Comparison of ENCODE assay signal across 12 mouse cellular contexts in the genomic region with DNA sequence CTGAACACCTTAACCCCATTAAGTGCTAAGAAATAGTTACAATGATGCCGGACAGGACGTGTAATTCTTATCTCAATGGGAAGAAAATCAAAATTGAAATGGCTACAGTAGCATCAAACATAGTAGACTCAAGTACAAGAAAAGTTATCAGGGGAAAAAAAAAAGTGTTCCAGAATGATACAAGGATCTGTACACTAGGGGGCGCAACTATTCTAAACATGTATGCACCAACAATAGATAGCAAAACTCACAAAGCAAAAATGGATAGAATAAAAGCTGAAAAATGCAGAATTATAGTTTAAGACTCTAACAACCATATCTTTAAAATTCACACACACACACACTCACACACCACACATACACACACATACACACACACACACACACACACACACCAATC.
DNase-seq lines count a peak whose midpoint lies in the region; TF ChIP-seq lines count a peak whose summit lies in the region.
"Had no signal": no experiment of that assay in that cellular context is flagged by ENCODE, and none has a peak within 500 bp of the region (broad histone marks: within the 10 kb centered on the region; RNA-seq: fewer than 3 reads in every experiment).

No protein-coding gene starts in this region.

- H3K4me3 ChIP-seq in layer of hippocampus, adult 2 months, result no peak overlapping the region
- H3K4me3 ChIP-seq: limb, embryonic 12.5 days had no signal

- no peak for DNase-seq in layer of hippocampus, adult 2 months (ENCODE audit: low spot score in 2 of 2)
- DNase-seq in layer of hippocampus, postnatal 14 days (ENCODE audit: low spot score in 2 of 2), result no peak
- DNase-seq in 416B (ENCODE audit: low read depth), result peak; percentile 41
- DNase-seq in B cell, adult 2 months, result peak; percentile 9 to 28
- DNase-seq in c-Kit-positive CD71-positive TER-119-negative erythroid progenitor cells, embryonic 14.5 days (ENCODE audit: low read depth), result peak; percentile 27
- DNase-seq in adipocyte (ENCODE audit: low spot score), result no peak
- DNase-seq in adrenal gland, adult 2 months, result no peak
- DNase-seq: cerebellum, postnatal 25 days; gastrocnemius, postnatal 14 days; kidney, adult 18-20 months; right cerebral cortex, adult 18-20 months had no signal

- peak; percentile 63 for TF ChIP-seq CTCF in layer of hippocampus, adult 2 months (conservative IDR thresholded peaks at IDR 0.05)

- H3K27ac ChIP-seq in layer of hippocampus, adult 2 months, result no peak overlapping the region
- H3K27ac ChIP-seq: limb, embryonic 12.5 days had no signal

Comparison
In these comparisons a context has a peak if more than half of its experiments do, and no peak if none do; other contexts are left out.
1. DNase-seq: peak in 416B (single experiment), B cell, adult 2 months (2 of 2) and c-Kit-positive CD71-positive TER-119-negative erythroid progenitor cells, embryonic 14.5 days (single experiment); none in layer of hippocampus, adult 2 months (0 of 2), layer of hippocampus, postnatal 14 days (0 of 2), adipocyte (single experiment) and adrenal gland, adult 2 months (single experiment).